ENCODE assay signal across 10 mouse cellular contexts in genomic region chr6:38337951-38338350, GRCm38 (mm10). TPM values are rescaled to one million over a fixed set of nuclear protein-coding genes. Genes with fewer than 3 reads are reported as not detected.
DNase-seq lines count a peak whose midpoint lies in the region; ATAC-seq lines count a peak whose summit lies in the region.
"Had no signal": no experiment of that assay in that cellular context is flagged by ENCODE, and none has a peak within 500 bp of the region (broad histone marks: within the 10 kb centered on the region; RNA-seq: fewer than 3 reads in every experiment).

No protein-coding gene starts in this region.

- no peak for ATAC-seq in erythroid progenitor cell, adult 5-6 weeks (replicated peaks; ENCODE audit: low FRiP score, poor library complexity, severe bottlenecking)
- ATAC-seq: hindbrain, embryonic 16.5 days had no signal

- peak; percentile 34 to 51 for DNase-seq in lung, adult 18-20 months
- DNase-seq in lung, postnatal 25 days (ENCODE audit: low spot score): no peak
- DNase-seq in adrenal gland, adult 18-20 months (ENCODE audit: low spot score in 2 of 2): peak; percentile 47 to 60
- DNase-seq in gonadal fat pad, adult 2 months (ENCODE audit: low read depth): peak; percentile 46
- peak; percentile 56 for DNase-seq in skeletal muscle tissue, adult 2 months (ENCODE audit: low read depth, low spot score)
- no peak for DNase-seq in layer of hippocampus, postnatal 36 days
- DNase-seq: gastrocnemius, adult 2 months; right cerebral cortex, postnatal 4 days had no signal

RNA-seq across cellular contexts. Expression of gene Zc3hav1, which starts 16.5 kb away (rescaled TPM):
- 10 to 100 TPM; 50.6 to 65.0 TPM for total RNA-seq in adrenal gland, adult 18-20 months (2021)
- polyA plus RNA-seq in gonadal fat pad, adult 2 months (2012; rRNA removed): 23.3 and 26.6 TPM in 2 replicates
- total RNA-seq in erythroid progenitor cell, adult 5-6 weeks (2015; ENCODE audit: low replicate concordance): 149 and 161 TPM in 2 replicates
- total RNA-seq in erythroid progenitor cell, adult 5-6 weeks (2017; ENCODE audit: low replicate concordance): 166 and 185 TPM in 2 replicates
- total RNA-seq in layer of hippocampus, postnatal 36 days (2021): 1 to 10 TPM; 2.8 to 3.2 TPM

RNA-seq across cellular contexts. Expression of gene Zc3hav1l, which starts 38.9 kb away (rescaled TPM):
- total RNA-seq in adrenal gland, adult 18-20 months (2021): 1 to 10 TPM; 2.1 to 2.8 TPM
- polyA plus RNA-seq in gonadal fat pad, adult 2 months (2012; rRNA removed): 2.3 and 3.6 TPM in 2 replicates
- 1.1 and 2.5 TPM in 2 replicates for total RNA-seq in erythroid progenitor cell, adult 5-6 weeks (2015; ENCODE audit: low replicate concordance)
- 0.64 and 1.1 TPM in 2 replicates for total RNA-seq in erythroid progenitor cell, adult 5-6 weeks (2017; ENCODE audit: low replicate concordance)
- total RNA-seq in layer of hippocampus, postnatal 36 days (2021): 1 to 10 TPM; 4.3 to 4.9 TPM

RNA-seq across cellular contexts. Expression of gene Ttc26, which starts 43.3 kb away (rescaled TPM):
- 1 to 10 TPM; 1.3 to 2.3 TPM for total RNA-seq in adrenal gland, adult 18-20 months (2021)
- 1.3 and 1.5 TPM in 2 replicates for polyA plus RNA-seq in gonadal fat pad, adult 2 months (2012; rRNA removed)
- 0.72 TPM in 1 of 2 replicates, not detected in the other for total RNA-seq in erythroid progenitor cell, adult 5-6 weeks (2015; ENCODE audit: low replicate concordance)
- total RNA-seq in erythroid progenitor cell, adult 5-6 weeks (2017; ENCODE audit: low replicate concordance): not detected in 2 replicates
- 10 to 100 TPM; 11.1 to 11.5 TPM for total RNA-seq in layer of hippocampus, postnatal 36 days (2021)

Comparison
In these comparisons a context has a peak if more than half of its experiments do, and no peak if none do; other contexts are left out.
1. DNase-seq: peak in lung, adult 18-20 months (2 of 2), adrenal gland, adult 18-20 months (2 of 2), gonadal fat pad, adult 2 months (single experiment) and skeletal muscle tissue, adult 2 months (single experiment); none in lung, postnatal 25 days (single experiment) and layer of hippocampus, postnatal 36 days (0 of 2).
2. RNA of gene Zc3hav1, which starts 16.5 kb away (total RNA-seq): 149 to 185 TPM in erythroid progenitor cell, adult 5-6 weeks and 50.6 to 65.0 TPM in adrenal gland, adult 18-20 months; 2.8 to 3.2 TPM in layer of hippocampus, postnatal 36 days; every median in the first group is over 10 times any median in the second.